Mouse (Mus musculus): Measurements from ENCODE around the gene Mcat.

Mcat gene

GRCm38 (mm10) chr15:83576651-83577050 lies 13.1 kb upstream of the Mcat start:
- no peak for DNase-seq (ENCODE audit: low read depth, low spot score)

GRCm38 (mm10) chr15:83575543-83575942 lies 12.0 kb upstream of the Mcat start:
- DNase-seq (ENCODE audit: low read depth, low spot score): no peak

GRCm38 (mm10) chr15:83574731-83575351 lies 11.3 kb upstream of the Mcat start:
- DNase-seq (ENCODE audit: low read depth, low spot score): no peak

GRCm38 (mm10) chr15:83573606-83574005 lies 10.0 kb upstream of the Mcat start:
- DNase-seq (ENCODE audit: low read depth, low spot score): no peak

GRCm38 (mm10) chr15:83572132-83572531 lies 8.5 kb upstream of the Mcat start:
- no peak for DNase-seq (ENCODE audit: low read depth, low spot score)

- DNase-seq (ENCODE audit: low read depth, low spot score): no peak
Observed at GRCm38 (mm10) chr15:83571636-83572035, 8.0 kb upstream of the Mcat start.

- peak; percentile 58 for DNase-seq (ENCODE audit: low read depth, low spot score)
Observed at GRCm38 (mm10) chr15:83570641-83571040, 7.1 kb upstream of the Mcat start.

- peak; percentile 27 for DNase-seq (ENCODE audit: low read depth, low spot score)
Observed at GRCm38 (mm10) chr15:83569682-83570081, 6.1 kb upstream of the Mcat start.

GRCm38 (mm10) chr15:83568544-83568943 lies 5.0 kb upstream of the Mcat start:
- DNase-seq (ENCODE audit: low read depth, low spot score): no peak

GRCm38 (mm10) chr15:83567728-83568127 lies 4.1 kb upstream of the Mcat start:
- no peak for DNase-seq (ENCODE audit: low read depth, low spot score)

GRCm38 (mm10) chr15:83566006-83566405 lies 2.4 kb upstream of the Mcat start:
- DNase-seq (ENCODE audit: low read depth, low spot score): no peak

- no peak for DNase-seq (ENCODE audit: low read depth, low spot score)
Observed at GRCm38 (mm10) chr15:83565434-83565833, 1.8 kb upstream of the Mcat start.

GRCm38 (mm10) chr15:83563857-83564651 lies 467 bp upstream of the Mcat start:
- DNase-seq (ENCODE audit: low read depth, low spot score): peak; percentile 77

GRCm38 (mm10) chr15:83562626-83563270 lies 839 bp downstream of the Mcat start:
- peak; percentile 87 for DNase-seq (ENCODE audit: low read depth, low spot score)

GRCm38 (mm10) chr15:83560941-83561477 lies 2.6 kb downstream of the Mcat start:
- no peak for DNase-seq (ENCODE audit: low read depth, low spot score)

- peak; percentile 94 for DNase-seq (ENCODE audit: low read depth, low spot score)
Observed at GRCm38 (mm10) chr15:83555161-83555974, 8.2 kb downstream of the Mcat start.

- DNase-seq (ENCODE audit: low read depth, low spot score): peak; percentile 48
Observed at GRCm38 (mm10) chr15:83553831-83554230, 9.8 kb downstream of the Mcat start.

GRCm38 (mm10) chr15:83550137-83550536 lies 13.4 kb downstream of the Mcat start:
- DNase-seq (ENCODE audit: low read depth, low spot score): no peak

- DNase-seq (ENCODE audit: low read depth, low spot score): no peak
Observed at GRCm38 (mm10) chr15:83547144-83547543, 16.4 kb downstream of the Mcat start.

GRCm38 (mm10) chr15:83546029-83546428 lies 17.6 kb downstream of the Mcat start:
- DNase-seq (ENCODE audit: low read depth, low spot score): no peak

GRCm38 (mm10) chr15:83541647-83542287 lies 21.8 kb downstream of the Mcat start:
- no peak for DNase-seq (ENCODE audit: low read depth, low spot score)

All from A20 (cell line).